Mouse (Mus musculus) limb, embryonic 13.5 days (tissue): Measurements from ENCODE around the gene Exoc3l. TPM values are rescaled to one million over a fixed set of nuclear protein-coding genes. Genes with fewer than 3 reads are reported as not detected.

Source experiments
- ATAC-seq: fragments of 200-750 bp; cut with Nextera tagmentation; 2 replicates; pipeline ENCODE4 v1.8.0; 2017; ENCODE audit warnings: low read depth, moderate number of reproducible peaks, moderate TSS enrichment; ENCODE audit not compliant: low FRiP score
- H3K27ac ChIP-seq: fragments of 300-500 bp; sonication (generic); 2 replicates; pipeline ENCODE4 v1.5.1; 2015; ENCODE audit warnings: inconsistent platforms, mild to moderate bottlenecking, moderate library complexity
- H3K27me3 ChIP-seq: fragments of 300-500 bp; sonication (generic); 2 replicates; pipeline ENCODE4 v1.6.1; 2015; ENCODE audit warnings: mild to moderate bottlenecking, inconsistent platforms
- H3K36me3 ChIP-seq: fragments of 300-500 bp; sonication (generic); 2 replicates; pipeline ENCODE4 v1.6.1; 2015; ENCODE audit warnings: inconsistent platforms, mild to moderate bottlenecking, moderate library complexity
- H3K4me1 ChIP-seq: fragments of 300-500 bp; sonication (generic); 2 replicates; pipeline ENCODE4 v1.6.1; 2015; ENCODE audit warnings: inconsistent platforms
- H3K4me2 ChIP-seq: fragments of 300-500 bp; sonication (generic); replicated peaks from 2 replicates; pipeline ENCODE4 v1.6.1; 2015; ENCODE audit warnings: inconsistent platforms, mild to moderate bottlenecking, moderate library complexity
- H3K4me3 ChIP-seq: fragments of 300-500 bp; sonication (generic); 2 replicates; pipeline ENCODE4 v1.5.1; 2015; ENCODE audit warnings: moderate library complexity, mild to moderate bottlenecking, inconsistent platforms
- H3K9ac ChIP-seq: fragments of 300-500 bp; sonication (generic); 2 replicates; pipeline ENCODE4 v1.6.1; 2015; ENCODE audit warnings: mild to moderate bottlenecking, inconsistent platforms
- H3K9me3 ChIP-seq: fragments of 300-500 bp; sonication (generic); 2 replicates; pipeline ENCODE4 v1.6.1; 2016; ENCODE audit warnings: inconsistent platforms
- WGBS: fragments of 180-500 bp; shearing (Covaris S2); methylation state at CpG from one replicate; pipeline ENCODE4 v1.1.7; 2015; 5-methylcytosine and 5-hydroxymethylcytosine counted together
- polyA plus RNA-seq: library from polyadenylated mRNA; unstranded; fragments of >200 nt; fragmentation: Nextera tagmentation; extraction: Ambion mirVana; gene quantifications from 2 replicates; pipeline ENCODE4 v1.2.1, GENCODE M21; 2015

Gene Exoc3l
- polyA plus RNA-seq, 1 experiment from 2014 or later = 9.1 TPM

GRCm38 (mm10) chr8:105331469-105331868 lies 35.6 kb upstream of the Exoc3l start:
- Histone ChIP-seq H3K36me3 (peaks cover 85% of the 10 kb centered on the region), H3K27me3 (no peaks in the 10 kb centered on the region), H3K4me3 (no peak overlapping the region), H3K9ac (no peak overlapping the region), H3K9me3 (no peaks in the 10 kb centered on the region), H3K27ac (no peak overlapping the region), H3K4me1 (peaks cover 12% of the 10 kb centered on the region), H3K4me2 (no peak overlapping the region)
- ATAC-seq = no peak
- WGBS = 95% methylated on average over 22 of the region's 22 CpGs

- Histone ChIP-seq H3K9ac (no peak overlapping the region), H3K9me3 (no peaks in the 10 kb centered on the region), H3K36me3 (peaks cover 74% of the 10 kb centered on the region), H3K4me2 (no peak overlapping the region), H3K4me1 (peaks cover 17% of the 10 kb centered on the region), H3K27me3 (no peaks in the 10 kb centered on the region), H3K27ac (no peak overlapping the region), H3K4me3 (no peak overlapping the region)
- 92% methylated on average over 12 of the region's 12 CpGs for WGBS
- ATAC-seq = no peak
These were observed 34.4 kb upstream of the Exoc3l start for GRCm38 (mm10) chr8:105330325-105330724.

GRCm38 (mm10) chr8:105326968-105327367 lies 31.1 kb upstream of the Exoc3l start:
- ATAC-seq = no peak
- peak overlapping the region; percentile 81 for H3K4me3 ChIP-seq
- H3K9me3 ChIP-seq = no peaks in the 10 kb centered on the region
- H3K4me1 ChIP-seq = peaks cover 25% of the 10 kb centered on the region
- WGBS = 44% methylated on average over 6 of the region's 6 CpGs
- H3K4me2 ChIP-seq = peak overlapping the region; percentile 87
- peak overlapping the region; percentile 87 for H3K9ac ChIP-seq
- no peaks in the 10 kb centered on the region for H3K27me3 ChIP-seq
- H3K36me3 ChIP-seq = peaks cover 55% of the 10 kb centered on the region
- H3K27ac ChIP-seq = peak overlapping the region; percentile 85; the same call in 1 of the 2 replicates

GRCm38 (mm10) chr8:105326141-105326672 lies 30.3 kb upstream of the Exoc3l start, which contains the start of the genes Lrrc29 and Tmem208:
Lrrc29 (minus strand) TSS chr8:105326278.
Tmem208 (plus strand) TSS chr8:105326354.
- Histone ChIP-seq H3K36me3 (peaks cover 48% of the 10 kb centered on the region), H3K9me3 (no peaks in the 10 kb centered on the region), H3K4me2 (peak within 1 kb of the TSS; percentile 87), H3K9ac (peak within 1 kb of the TSS; percentile 87), H3K4me1 (peaks cover 25% of the 10 kb centered on the region), H3K27me3 (no peaks in the 10 kb centered on the region), H3K27ac (peak within 1 kb of the TSS; percentile 85), H3K4me3 (peak within 1 kb of the TSS; percentile 81)
- under 1% methylated on average over 36 of the region's 36 CpGs for WGBS
- ATAC-seq = peak; percentile 94

- ATAC-seq = peak; percentile 21
- H3K9ac ChIP-seq = peak overlapping the region; percentile 87
- peak overlapping the region; percentile 81 for H3K4me3 ChIP-seq
- H3K36me3 ChIP-seq = peaks cover 43% of the 10 kb centered on the region
- under 1% methylated on average over 12 of the region's 12 CpGs for WGBS
- peak overlapping the region; percentile 85; the same call in 1 of the 2 replicates for H3K27ac ChIP-seq
- H3K4me2 ChIP-seq = peak overlapping the region; percentile 87
- H3K27me3 ChIP-seq = no peaks in the 10 kb centered on the region
- peaks cover 25% of the 10 kb centered on the region for H3K4me1 ChIP-seq
- no peaks in the 10 kb centered on the region for H3K9me3 ChIP-seq
These were observed 29.8 kb upstream of the Exoc3l start for GRCm38 (mm10) chr8:105325641-105326093.

GRCm38 (mm10) chr8:105323183-105323582 lies 27.3 kb upstream of the Exoc3l start:
- Histone ChIP-seq H3K27ac (no peak overlapping the region), H3K9me3 (no peaks in the 10 kb centered on the region), H3K4me1 (peaks cover 25% of the 10 kb centered on the region), H3K27me3 (no peaks in the 10 kb centered on the region), H3K4me3 (no peak overlapping the region), H3K36me3 (peaks cover 39% of the 10 kb centered on the region), H3K4me2 (no peak overlapping the region), H3K9ac (no peak overlapping the region)
- ATAC-seq = no peak
- WGBS = 84% methylated on average over 4 of the region's 4 CpGs

GRCm38 (mm10) chr8:105318662-105319190 lies 22.8 kb upstream of the Exoc3l start:
- ATAC-seq = no peak
- Histone ChIP-seq H3K36me3 (peaks cover 77% of the 10 kb centered on the region), H3K4me3 (no peak overlapping the region), H3K9me3 (no peaks in the 10 kb centered on the region), H3K27ac (no peak overlapping the region), H3K4me1 (no peaks in the 10 kb centered on the region), H3K27me3 (no peaks in the 10 kb centered on the region), H3K4me2 (no peak overlapping the region), H3K9ac (no peak overlapping the region)
- WGBS = 84% methylated on average over 11 of the region's 11 CpGs

- Histone ChIP-seq H3K36me3 (peaks cover 81% of the 10 kb centered on the region), H3K4me1 (no peaks in the 10 kb centered on the region), H3K9ac (no peak overlapping the region), H3K4me2 (no peak overlapping the region), H3K27ac (no peak overlapping the region), H3K4me3 (no peak overlapping the region), H3K9me3 (no peaks in the 10 kb centered on the region), H3K27me3 (no peaks in the 10 kb centered on the region)
- 82% methylated on average over 4 of the region's 4 CpGs for WGBS
- no peak for ATAC-seq
These were observed 22.0 kb upstream of the Exoc3l start for GRCm38 (mm10) chr8:105317941-105318340.

- 90% methylated on average over 18 of the region's 18 CpGs for WGBS
- Histone ChIP-seq H3K9ac (no peak overlapping the region), H3K27me3 (no peaks in the 10 kb centered on the region), H3K36me3 (peaks cover 95% of the 10 kb centered on the region), H3K27ac (no peak overlapping the region), H3K4me1 (no peaks in the 10 kb centered on the region), H3K4me3 (no peak overlapping the region), H3K4me2 (no peak overlapping the region), H3K9me3 (no peaks in the 10 kb centered on the region)
- no peak for ATAC-seq
These were observed 19.3 kb upstream of the Exoc3l start for GRCm38 (mm10) chr8:105315073-105315769.

- ATAC-seq = no peak
- Histone ChIP-seq H3K36me3 (peaks cover 95% of the 10 kb centered on the region), H3K27me3 (no peaks in the 10 kb centered on the region), H3K27ac (no peak overlapping the region), H3K9me3 (no peaks in the 10 kb centered on the region), H3K9ac (no peak overlapping the region), H3K4me1 (no peaks in the 10 kb centered on the region), H3K4me2 (no peak overlapping the region), H3K4me3 (no peak overlapping the region)
- 74% methylated on average over 9 of the region's 9 CpGs for WGBS
These were observed 17.9 kb upstream of the Exoc3l start for GRCm38 (mm10) chr8:105313622-105314402.

GRCm38 (mm10) chr8:105312891-105313481 lies 17.1 kb upstream of the Exoc3l start:
- no peaks in the 10 kb centered on the region for H3K27me3 ChIP-seq
- H3K4me2 ChIP-seq = no peak overlapping the region
- H3K4me3 ChIP-seq = no peak overlapping the region
- no peak overlapping the region for H3K9ac ChIP-seq
- no peaks in the 10 kb centered on the region for H3K9me3 ChIP-seq
- no peak overlapping the region for H3K27ac ChIP-seq
- ATAC-seq = no peak
- H3K36me3 ChIP-seq = peaks cover 95% of the 10 kb centered on the region
- 89% methylated on average over 8 of the region's 8 CpGs for WGBS
- H3K4me1 ChIP-seq = no peaks in the 10 kb centered on the region
